Mouse (Mus musculus): ENCODE results near the gene Adh5. TPM values are rescaled to one million over a fixed set of nuclear protein-coding genes. Genes with fewer than 3 reads are reported as not detected.
"Not testable (repeated sequence)": the region's sequence is repeated elsewhere in the genome, so short reads cannot be mapped to it uniquely, and the experiment has no call there.

Adh5 gene
- polyA plus RNA-seq, 1 experiment from 2014 or later = 194 TPM

GRCm38 (mm10) chr3:138463137-138463536 is 20.2 kb downstream of the Adh5 start:
- Histone ChIP-seq H3K9me3 (no peaks in the 10 kb centered on the region), H3K36me3 (peaks cover 85% of the 10 kb centered on the region), H3K4me3 (no peak overlapping the region), H3K4me1 (no peaks in the 10 kb centered on the region), H3K4me2 (replicated peaks) (no peak overlapping the region), H3K27ac (no peak overlapping the region), H3K9ac (no peak overlapping the region), H3K27me3 (no peaks in the 10 kb centered on the region)
- ATAC-seq (ENCODE audit: low FRiP score, low read depth) = peak; percentile 59; the same call in 1 of the 2 replicates
- WGBS = 86% methylated on average over 2 of the region's 2 CpGs

DNA sequence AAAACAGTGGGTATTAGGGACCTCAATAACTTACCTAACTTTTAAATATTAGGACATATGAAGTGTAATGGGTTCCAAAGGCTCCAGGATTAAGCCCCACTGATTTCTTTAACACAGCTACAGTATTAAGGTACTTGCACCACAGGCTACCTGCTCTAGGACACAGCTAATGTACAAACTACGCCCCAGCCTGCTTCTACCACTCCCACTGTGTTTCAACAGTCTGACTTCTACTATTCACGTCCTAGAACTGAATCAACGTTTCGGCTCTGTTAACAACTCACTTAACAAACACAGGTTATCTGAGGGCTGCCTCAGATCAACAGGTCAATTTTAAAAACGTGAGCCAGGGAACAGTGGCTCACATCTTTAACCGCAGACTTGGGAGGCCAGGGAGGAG is 20.9 kb downstream of the Adh5 start:
- Histone ChIP-seq H3K9me3 (no peaks in the 10 kb centered on the region), H3K27ac (no peak overlapping the region), H3K36me3 (peaks cover 85% of the 10 kb centered on the region), H3K4me1 (no peaks in the 10 kb centered on the region), H3K9ac (no peak overlapping the region), H3K27me3 (no peaks in the 10 kb centered on the region), H3K4me2 (replicated peaks) (no peak overlapping the region), H3K4me3 (no peak overlapping the region)
- no peak for ATAC-seq (ENCODE audit: low FRiP score, low read depth)
- 85% methylated on average over 6 of the region's 6 CpGs for WGBS

DNA sequence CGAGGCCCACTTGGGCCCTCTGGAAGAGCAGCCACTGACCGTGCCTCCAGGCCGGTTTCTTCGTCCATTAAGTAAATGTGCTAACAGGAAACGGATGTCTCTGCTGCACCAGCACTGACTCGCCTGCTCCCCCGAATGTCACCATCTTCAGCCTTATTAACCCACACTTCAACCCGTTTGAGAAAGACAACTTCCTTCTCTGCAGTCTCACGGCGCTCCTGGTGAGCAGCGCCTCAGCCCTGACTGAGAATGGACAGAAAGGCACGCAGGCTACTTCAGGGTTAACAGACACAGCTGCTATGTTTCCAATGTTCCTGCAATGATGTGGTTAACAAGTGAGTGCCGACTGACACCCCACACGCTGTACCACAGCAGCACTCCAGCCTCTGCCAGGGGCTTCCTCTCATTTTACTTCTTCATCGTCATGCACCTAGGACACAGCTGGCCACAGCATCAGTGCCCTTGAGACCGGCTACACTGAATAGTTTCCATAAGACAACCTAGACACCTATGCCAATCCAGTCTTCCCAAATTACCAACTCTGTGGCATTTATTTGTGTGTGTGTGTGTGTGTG is 21.8 kb downstream of the Adh5 start:
- no peaks in the 10 kb centered on the region for H3K27me3 ChIP-seq
- no peak overlapping the region for H3K4me2 ChIP-seq (replicated peaks)
- H3K27ac ChIP-seq = no peak overlapping the region
- WGBS = 67% methylated on average over 16 of the region's 16 CpGs
- no peaks in the 10 kb centered on the region for H3K4me1 ChIP-seq
- no peak overlapping the region for H3K4me3 ChIP-seq
- no peaks in the 10 kb centered on the region for H3K9me3 ChIP-seq
- H3K36me3 ChIP-seq = peaks cover 86% of the 10 kb centered on the region
- no peak overlapping the region for H3K9ac ChIP-seq
- no peak for ATAC-seq (ENCODE audit: low FRiP score, low read depth)

- not testable (repeated sequence) for H3K4me3 ChIP-seq; H3K27ac ChIP-seq; H3K27me3 ChIP-seq; H3K9me3 ChIP-seq; H3K4me2 ChIP-seq (replicated peaks); H3K9ac ChIP-seq; ATAC-seq (ENCODE audit: low FRiP score, low read depth); H3K4me1 ChIP-seq
- WGBS = 84% methylated on average over 1 of the region's 1 CpGs
- peaks cover 79% of the 10 kb centered on the region for H3K36me3 ChIP-seq
Measured at GRCm38 (mm10) chr3:138466656-138467055, 23.8 kb downstream of the Adh5 start.

- H3K4me2 ChIP-seq (replicated peaks) = no peak overlapping the region
- no peak overlapping the region for H3K4me3 ChIP-seq
- H3K36me3 ChIP-seq = peaks cover 69% of the 10 kb centered on the region
- no peak for ATAC-seq (ENCODE audit: low FRiP score, low read depth)
- no peaks in the 10 kb centered on the region for H3K9me3 ChIP-seq
- H3K4me1 ChIP-seq = no peaks in the 10 kb centered on the region
- H3K9ac ChIP-seq = no peak overlapping the region
- no peak overlapping the region for H3K27ac ChIP-seq
- no peaks in the 10 kb centered on the region for H3K27me3 ChIP-seq
- 77% methylated on average over 3 of the region's 3 CpGs for WGBS
Measured at GRCm38 (mm10) chr3:138471066-138471465, 28.2 kb downstream of the Adh5 start.

DNA sequence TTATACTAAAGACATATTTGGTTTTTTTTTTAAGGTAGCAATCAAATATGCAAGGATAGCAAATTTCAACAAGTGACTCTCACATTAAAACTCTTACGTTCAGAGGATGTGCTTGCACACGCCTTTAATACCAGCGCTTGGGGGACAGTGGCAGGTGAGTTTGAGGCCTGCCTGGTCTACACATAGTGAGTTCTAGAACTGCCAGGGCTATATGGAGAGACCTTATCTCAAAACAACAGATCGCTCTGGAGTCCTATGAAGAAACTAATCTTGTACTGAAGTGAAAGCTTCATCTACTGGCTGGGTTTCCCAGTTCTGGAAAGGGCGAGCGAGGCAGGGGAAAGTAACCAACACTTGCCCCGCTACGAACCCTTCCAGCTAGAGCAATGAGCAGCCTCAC is 36.6 kb downstream of the Adh5 start:
- no peak overlapping the region for H3K4me3 ChIP-seq

DNA sequence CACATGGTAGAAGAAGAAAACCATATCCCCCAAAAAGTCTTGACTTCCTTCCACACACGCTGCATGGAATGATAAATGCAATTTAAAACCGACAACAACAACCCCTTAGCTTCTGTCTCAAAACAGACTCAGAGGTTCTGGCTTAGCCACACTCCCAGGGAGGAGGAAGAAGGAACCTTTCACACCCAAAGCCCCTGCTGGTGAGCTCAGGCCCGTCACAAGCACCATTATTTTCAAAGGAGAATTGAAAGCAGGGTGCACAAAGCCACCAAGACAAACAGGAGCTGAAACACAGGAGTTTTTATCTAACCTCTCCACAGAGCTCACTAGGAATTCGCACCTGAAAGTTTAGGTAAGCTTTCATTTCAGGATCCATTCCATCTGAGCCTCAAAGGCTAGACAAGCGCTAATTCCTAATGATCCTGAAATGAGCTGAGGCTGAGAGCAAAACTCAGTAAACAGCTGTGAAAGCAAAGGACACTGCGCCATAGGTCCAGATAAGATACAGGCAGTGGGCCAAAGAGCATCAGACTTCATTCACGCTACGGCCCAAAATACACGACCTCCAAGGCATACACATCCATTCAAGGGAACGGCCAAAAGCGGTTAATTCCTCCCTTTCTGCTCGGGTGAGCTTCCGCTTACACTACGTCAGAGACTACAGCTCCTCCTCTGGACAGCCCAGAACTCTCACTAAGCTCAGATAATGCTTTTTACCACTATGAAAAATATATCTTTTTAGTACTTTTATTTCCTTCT is 38.8 kb downstream of the Adh5 start:
- Histone ChIP-seq H3K4me3 (no peak overlapping the region), H3K9ac (no peak overlapping the region), H3K4me1 (no peaks in the 10 kb centered on the region), H3K9me3 (peaks cover 4% of the 10 kb centered on the region; the same call in 1 of the 2 replicates), H3K27ac (no peak overlapping the region), H3K27me3 (no peaks in the 10 kb centered on the region), H3K36me3 (peaks cover 64% of the 10 kb centered on the region), H3K4me2 (replicated peaks) (no peak overlapping the region)
- ATAC-seq (ENCODE audit: low FRiP score, low read depth) = no peak
- WGBS = 84% methylated on average over 14 of the region's 14 CpGs

More for the DNA sequence above, 36.6 kb downstream of the Adh5 start:
- Histone ChIP-seq H3K4me2 (replicated peaks) (no peak overlapping the region), H3K27me3 (no peaks in the 10 kb centered on the region), H3K27ac (no peak overlapping the region), H3K4me1 (no peaks in the 10 kb centered on the region), H3K36me3 (peaks cover 57% of the 10 kb centered on the region), H3K9ac (no peak overlapping the region), H3K9me3 (peaks cover 1% of the 10 kb centered on the region; the same call in 1 of the 2 replicates)
- no peak for ATAC-seq (ENCODE audit: low FRiP score, low read depth)
- 92% methylated on average over 8 of the region's 8 CpGs for WGBS

DNA sequence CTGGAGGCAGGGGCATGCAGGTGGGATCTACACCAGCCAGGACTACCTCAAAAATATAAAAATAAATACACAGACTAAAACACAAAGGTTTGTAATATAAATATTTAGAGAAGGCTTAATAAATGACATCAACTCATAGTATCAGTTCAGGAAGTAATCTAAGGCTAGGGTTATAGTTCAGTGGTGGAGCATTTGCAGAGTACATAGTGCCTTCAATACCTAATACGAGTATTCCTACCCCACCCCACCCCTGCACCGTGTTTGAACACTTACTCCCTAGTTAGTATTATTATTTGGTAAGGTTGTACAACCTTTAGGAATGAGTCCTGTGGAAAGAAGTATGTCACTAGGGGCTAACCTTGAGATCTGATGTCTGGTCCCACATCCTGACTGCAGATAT is 40.3 kb downstream of the Adh5 start:
- H3K36me3 ChIP-seq = peaks cover 65% of the 10 kb centered on the region
- 92% methylated on average over 2 of the region's 2 CpGs for WGBS

DNA sequence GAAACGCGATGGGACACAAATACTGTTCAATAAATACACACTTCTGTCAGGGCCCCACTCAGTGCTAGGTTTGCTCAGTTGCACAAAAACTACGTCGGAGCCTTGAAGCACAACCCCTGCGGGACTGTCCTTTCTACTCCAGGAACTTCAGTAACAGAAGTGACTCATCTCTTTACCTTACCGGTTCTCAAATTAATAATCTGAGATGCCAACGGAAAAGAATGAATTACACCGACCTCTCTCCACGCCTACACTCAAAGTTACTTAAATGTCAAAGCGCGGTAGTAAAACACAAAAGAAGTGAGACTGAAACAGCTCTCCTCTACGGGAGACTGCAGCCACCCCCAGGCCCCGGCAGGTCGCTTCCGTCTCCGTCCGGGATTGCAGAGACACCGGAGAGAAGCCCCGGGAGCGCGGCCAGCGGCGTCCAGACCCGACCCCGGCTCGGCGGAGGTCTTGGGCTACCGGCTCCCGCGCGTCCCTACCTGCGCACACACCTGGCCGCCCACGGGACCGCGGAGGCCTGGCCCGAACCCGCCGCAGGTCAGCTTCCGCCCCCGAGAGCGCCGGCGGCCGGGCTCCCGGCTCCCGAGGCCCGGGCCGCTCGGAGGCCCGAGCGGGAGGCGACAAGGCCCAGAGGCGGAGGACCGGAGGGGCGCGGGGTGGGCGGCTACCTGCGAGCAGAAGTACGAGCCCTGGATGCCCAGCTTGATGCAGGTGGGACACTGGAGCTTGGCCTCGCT is 45.9 kb downstream of the Adh5 start:
- under 1% methylated on average over 60 of the region's 61 CpGs for WGBS
- peak; percentile 39; the same call in 1 of the 2 replicates for ATAC-seq (ENCODE audit: low FRiP score, low read depth)

More for the DNA sequence above, 40.3 kb downstream of the Adh5 start:
- Histone ChIP-seq H3K4me2 (replicated peaks) (no peak overlapping the region), H3K27me3 (no peaks in the 10 kb centered on the region), H3K9ac (no peak overlapping the region), H3K9me3 (peaks cover 4% of the 10 kb centered on the region; the same call in 1 of the 2 replicates), H3K4me3 (no peak overlapping the region), H3K27ac (no peak overlapping the region), H3K4me1 (peaks cover 7% of the 10 kb centered on the region)
- no peak for ATAC-seq (ENCODE audit: low FRiP score, low read depth)

GRCm38 (mm10) chr3:138489327-138490033 is 46.6 kb downstream of the Adh5 start, which contains the start of gene Metap1:
Metap1 (minus strand) TSS chr3:138489515.
- peak; percentile 99 for ATAC-seq (ENCODE audit: low FRiP score, low read depth)
- under 1% methylated on average over 42 of the region's 65 CpGs for WGBS
- peak within 1 kb of the TSS; percentile 93 for H3K9ac ChIP-seq

More for the DNA sequence above, 45.9 kb downstream of the Adh5 start:
- H3K9me3 ChIP-seq = peaks cover 4% of the 10 kb centered on the region; the same call in 1 of the 2 replicates
- peaks cover 10% of the 10 kb centered on the region for H3K4me1 ChIP-seq
- H3K4me3 ChIP-seq = peak overlapping the region; percentile 88
- H3K36me3 ChIP-seq = peaks cover 25% of the 10 kb centered on the region
- H3K27ac ChIP-seq = peak overlapping the region; percentile 79
- no peaks in the 10 kb centered on the region for H3K27me3 ChIP-seq
- peak overlapping the region; percentile 74 for H3K4me2 ChIP-seq (replicated peaks)
- H3K9ac ChIP-seq = peak overlapping the region; percentile 93

GRCm38 (mm10) chr3:138490034-138490337 is 47.1 kb downstream of the Adh5 start:
- peaks cover 15% of the 10 kb centered on the region for H3K36me3 ChIP-seq
- peak overlapping the region; percentile 63 for H3K4me2 ChIP-seq (replicated peaks)
- H3K27ac ChIP-seq = no peak overlapping the region
- 25% methylated on average over 6 of the region's 6 CpGs for WGBS
- peak overlapping the region; percentile 65 for H3K9ac ChIP-seq
- no peaks in the 10 kb centered on the region for H3K9me3 ChIP-seq
- ATAC-seq (ENCODE audit: low FRiP score, low read depth) = 0 out of 2 replicates have a peak, but pooled peaks have one; percentile 11
- peak overlapping the region; percentile 88 for H3K4me3 ChIP-seq
- H3K4me1 ChIP-seq = peaks cover 10% of the 10 kb centered on the region
- H3K27me3 ChIP-seq = no peaks in the 10 kb centered on the region

More at GRCm38 (mm10) chr3:138489327-138490033, 46.6 kb downstream of the Adh5 start, which contains the start of gene Metap1:
- Histone ChIP-seq H3K27ac (peak within 1 kb of the TSS; percentile 79), H3K27me3 (no peaks in the 10 kb centered on the region), H3K9me3 (peaks cover 3% of the 10 kb centered on the region; the same call in 1 of the 2 replicates), H3K36me3 (peaks cover 20% of the 10 kb centered on the region), H3K4me3 (peak within 1 kb of the TSS; percentile 88), H3K4me1 (peaks cover 10% of the 10 kb centered on the region), H3K4me2 (replicated peaks) (peak within 1 kb of the TSS; percentile 74)
